In the genomic region with DNA sequence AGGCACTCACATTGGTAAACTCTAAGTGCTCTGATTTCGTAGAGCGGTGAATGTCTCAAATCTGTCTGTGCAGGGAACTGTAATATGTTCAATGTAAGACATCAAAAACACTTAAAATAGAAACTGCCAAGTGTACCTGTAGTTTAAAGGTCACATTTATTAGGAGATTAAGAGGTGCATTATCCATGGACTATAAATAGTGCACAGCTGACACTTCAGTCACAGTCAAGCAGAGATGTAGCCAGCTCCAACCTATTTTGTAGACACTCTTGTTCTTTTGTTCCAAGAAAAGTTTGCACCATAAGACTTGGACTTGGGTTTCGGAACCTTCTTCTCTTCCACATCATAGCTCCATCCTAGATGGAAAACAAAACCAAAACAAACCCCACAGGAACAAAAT, we compare ENCODE assay signal across 19 mouse cellular contexts.
DNase-seq lines count a peak whose midpoint lies in the region; ATAC-seq and TF ChIP-seq lines count a peak whose summit lies in the region.
"Had no signal": no experiment of that assay in that cellular context is flagged by ENCODE, and none has a peak within 500 bp of the region (broad histone marks: within the 10 kb centered on the region; RNA-seq: fewer than 3 reads in every experiment).

No protein-coding gene starts in this region.

- no peak overlapping the region; the same call in 1 of the 2 replicates for H3K4me3 ChIP-seq in gastrocnemius, adult 2 months
- H3K4me3 ChIP-seq in heart, embryonic 12.5 days: no peak overlapping the region
- H3K4me3 ChIP-seq in heart, embryonic 15.5 days: no peak overlapping the region
- H3K4me3 ChIP-seq in myocyte: no peak overlapping the region
- no peak overlapping the region for H3K4me3 ChIP-seq in thymus, adult 2 months (ENCODE audit: control insufficient read depth, insufficient read depth, low read length)
- H3K4me3 ChIP-seq: embryonic facial prominence, embryonic 10.5 days; forebrain, embryonic 13.5 days; hindbrain, embryonic 15.5 days had no signal

- H3K9me3 ChIP-seq in heart, embryonic 12.5 days (replicated peaks): no peaks in the 10 kb centered on the region
- no peaks in the 10 kb centered on the region for H3K9me3 ChIP-seq in heart, embryonic 15.5 days (replicated peaks)
- H3K9me3 ChIP-seq: embryonic facial prominence, embryonic 10.5 days; G1E; hindbrain, embryonic 15.5 days had no signal

- H3K9ac ChIP-seq in heart, embryonic 12.5 days: no peak overlapping the region
- no peak overlapping the region for H3K9ac ChIP-seq in heart, embryonic 15.5 days
- H3K9ac ChIP-seq: forebrain, embryonic 13.5 days; forebrain, postnatal 0 days; hindbrain, embryonic 15.5 days had no signal

- no peak overlapping the region for H3K4me2 ChIP-seq in heart, embryonic 12.5 days
- H3K4me2 ChIP-seq in heart, embryonic 15.5 days: no peak overlapping the region
- no peak overlapping the region for H3K4me2 ChIP-seq in myocyte (ENCODE audit: low read depth)
- H3K4me2 ChIP-seq: forebrain, embryonic 13.5 days; hindbrain, embryonic 15.5 days had no signal

- intact Hi-C loops in gastrocnemius, adult 2 months (cut with DNase I): no loop called here

- no peak for DNase-seq in gastrocnemius, adult 2 months
- no peak for DNase-seq in gastrocnemius, postnatal 25 days
- no peak for DNase-seq in heart, postnatal 4 days
- no peak for DNase-seq in thymus, adult 2 months
- DNase-seq: adrenal gland, adult 8-10 months; adrenal gland, postnatal 36 days; B cell, adult 2 months; cerebellum, postnatal 10 days; forebrain, postnatal 0 days; gastrocnemius, postnatal 36 days had no signal

- ATAC-seq in heart, embryonic 12.5 days (ENCODE audit: insufficient number of reproducible peaks, low FRiP score): no peak
- 0 out of 2 replicates have a peak, but pooled peaks have one; percentile 35 for ATAC-seq in heart, embryonic 15.5 days (replicated peaks; ENCODE audit: insufficient number of reproducible peaks, insufficient read depth, low FRiP score, low read depth)
- ATAC-seq: CD4-positive, CD25-positive, alpha-beta regulatory T cell, adult 4 months; forebrain, embryonic 13.5 days; forebrain, postnatal 0 days; intestine, embryonic 16.5 days had no signal

- no peak for TF ChIP-seq POLR2A in myocyte (IDR thresholded peaks at IDR 0.05; ENCODE audit: insufficient read length, low read depth)
- TF ChIP-seq POLR2A in thymus, adult 2 months (IDR thresholded peaks at IDR 0.05; ENCODE audit: control insufficient read depth, extremely low read depth, insufficient read depth, low read length, poor library complexity): no peak

- peaks cover 7% of the 10 kb centered on the region for H3K4me1 ChIP-seq in heart, embryonic 12.5 days (replicated peaks)
- peaks cover 10% of the 10 kb centered on the region for H3K4me1 ChIP-seq in heart, embryonic 15.5 days (replicated peaks)
- no peaks in the 10 kb centered on the region for H3K4me1 ChIP-seq in thymus, adult 2 months (replicated peaks; ENCODE audit: control insufficient read depth, insufficient read depth, low read length)
- H3K4me1 ChIP-seq: embryonic facial prominence, embryonic 10.5 days; forebrain, embryonic 13.5 days; hindbrain, embryonic 15.5 days had no signal

- peak overlapping the region; percentile 74 for H3K27ac ChIP-seq in gastrocnemius, adult 2 months
- peak overlapping the region; percentile 87 for H3K27ac ChIP-seq in heart, embryonic 12.5 days (ENCODE audit: poor library complexity, severe bottlenecking)
- H3K27ac ChIP-seq in heart, embryonic 15.5 days: peak overlapping the region; percentile 68
- no peak overlapping the region for H3K27ac ChIP-seq in thymus, adult 2 months (ENCODE audit: control insufficient read depth, insufficient read depth, low read length)
- H3K27ac ChIP-seq: embryonic facial prominence, embryonic 10.5 days; forebrain, embryonic 13.5 days; hindbrain, embryonic 15.5 days had no signal

- TF ChIP-seq CTCF in gastrocnemius, adult 2 months (IDR thresholded peaks at IDR 0.05): no peak
- TF ChIP-seq CTCF in thymus, adult 2 months (IDR thresholded peaks at IDR 0.05; ENCODE audit: borderline replicate concordance, control insufficient read depth, extremely low read depth, insufficient read depth, low read length, poor library complexity): no peak

- 48% methylated on average over 3 of the region's 3 CpGs for WGBS in heart, embryonic 12.5 days
- 46% methylated on average over 3 of the region's 3 CpGs for WGBS in heart, embryonic 15.5 days
- over 99% methylated on average over 3 of the region's 3 CpGs for WGBS in thymus, adult 2 months

- no peak overlapping the region for H3ac ChIP-seq in myocyte (ENCODE audit: control insufficient read depth, insufficient read length)

- peaks cover 25% of the 10 kb centered on the region for H3K36me3 ChIP-seq in heart, embryonic 12.5 days
- peaks cover 15% of the 10 kb centered on the region for H3K36me3 ChIP-seq in heart, embryonic 15.5 days
- peaks cover 9% of the 10 kb centered on the region for H3K36me3 ChIP-seq in myocyte (ENCODE audit: control insufficient read depth, insufficient read depth)
- H3K36me3 ChIP-seq in thymus, adult 2 months (ENCODE audit: control insufficient read depth, insufficient read depth, low read length): peaks cover 22% of the 10 kb centered on the region

- no peaks in the 10 kb centered on the region for H3K79me2 ChIP-seq in myocyte (ENCODE audit: control insufficient read depth, insufficient read depth)

- H3K27me3 ChIP-seq in heart, embryonic 12.5 days (replicated peaks): no peaks in the 10 kb centered on the region
- H3K27me3 ChIP-seq in heart, embryonic 15.5 days: no peaks in the 10 kb centered on the region
- no peaks in the 10 kb centered on the region for H3K27me3 ChIP-seq in myocyte (ENCODE audit: control insufficient read depth, insufficient read depth, insufficient read length)
- no peaks in the 10 kb centered on the region for H3K27me3 ChIP-seq in thymus, adult 2 months (ENCODE audit: control insufficient read depth, insufficient read depth, low read length)
- H3K27me3 ChIP-seq: forebrain, embryonic 13.5 days; hindbrain, embryonic 15.5 days had no signal

TF ChIP-seq in myocyte, 11 proteins besides CTCF, POLR2A, EP300 and RAD21:
- TF ChIP-seq TCF12 (IDR thresholded peaks at IDR 0.05; ENCODE audit: insufficient read depth, poor library complexity, severe bottlenecking) (no peak), USF1 (IDR thresholded peaks at IDR 0.05; ENCODE audit: low read depth) (no peak), TCF3 (IDR thresholded peaks at IDR 0.05; ENCODE audit: insufficient read length, low read depth) (no peak), MAX (IDR thresholded peaks at IDR 0.05; ENCODE audit: low read depth) (no peak), E2F4 (IDR thresholded peaks at IDR 0.05; ENCODE audit: insufficient read depth) (no peak), POLR2AphosphoS2 (IDR thresholded peaks at IDR 0.05; ENCODE audit: insufficient read length, low read depth) (no peak), MYOD1 (IDR thresholded peaks at IDR 0.05; ENCODE audit: control insufficient read depth in 1 of 3, insufficient read length in 2 of 3, low read depth in 2 of 3) (peak in 2 of 3 experiments; percentile 53 to 62), CEBPB (IDR thresholded peaks at IDR 0.05; ENCODE audit: insufficient read depth, poor library complexity, severe bottlenecking) (no peak), SRF (IDR thresholded peaks at IDR 0.05; ENCODE audit: control insufficient read depth, insufficient read length, low read depth) (no peak), MYOG (IDR thresholded peaks at IDR 0.05; ENCODE audit: control insufficient read depth in 1 of 3, insufficient read depth in 1 of 3, insufficient read length in 2 of 3, low read depth in 2 of 3) (peak in 1 of 3 experiments; percentile 22), REST (IDR thresholded peaks at IDR 0.05; ENCODE audit: insufficient read depth, insufficient read length) (no peak)
